Mouse (Mus musculus) C2C12 (cell line): Measurements from ENCODE around the gene Gse1.

Experiments used
- CEBPB ChIP-seq: IDR thresholded peaks from one replicate; pipeline ENCODE4 v1.6.1; 2011; ENCODE audit warnings: low read depth, mild to moderate bottlenecking, control low read depth, moderate library complexity
- CTCF ChIP-seq: IDR thresholded peaks from one replicate; pipeline ENCODE4 v1.5.1; 2011; ENCODE audit not compliant: control insufficient read depth, insufficient read depth, insufficient read length
- FOSL1 ChIP-seq: IDR thresholded peaks from one replicate; pipeline ENCODE4 v1.8.0; 2011; ENCODE audit warnings: mild to moderate bottlenecking, low read length; ENCODE audit not compliant: poor library complexity, insufficient read depth, severe bottlenecking
- MAX ChIP-seq: IDR thresholded peaks from one replicate; pipeline ENCODE4 v1.6.1; 2011; ENCODE audit warnings: mild to moderate bottlenecking, control low read depth
- MYOD1 ChIP-seq: IDR thresholded peaks from one replicate; pipeline ENCODE4 v1.6.1; 2011; ENCODE audit warnings: low read depth; ENCODE audit not compliant: control insufficient read depth, insufficient read length
- MYOG ChIP-seq: IDR thresholded peaks from one replicate; pipeline ENCODE4 v1.6.1; 2011; ENCODE audit not compliant: control insufficient read depth, insufficient read length; ENCODE audit errors: extremely low read depth
- USF1 ChIP-seq: IDR thresholded peaks from one replicate; pipeline ENCODE4 v1.6.1; 2011; ENCODE audit warnings: low read depth, mild to moderate bottlenecking, control low read depth, moderate library complexity

DNA sequence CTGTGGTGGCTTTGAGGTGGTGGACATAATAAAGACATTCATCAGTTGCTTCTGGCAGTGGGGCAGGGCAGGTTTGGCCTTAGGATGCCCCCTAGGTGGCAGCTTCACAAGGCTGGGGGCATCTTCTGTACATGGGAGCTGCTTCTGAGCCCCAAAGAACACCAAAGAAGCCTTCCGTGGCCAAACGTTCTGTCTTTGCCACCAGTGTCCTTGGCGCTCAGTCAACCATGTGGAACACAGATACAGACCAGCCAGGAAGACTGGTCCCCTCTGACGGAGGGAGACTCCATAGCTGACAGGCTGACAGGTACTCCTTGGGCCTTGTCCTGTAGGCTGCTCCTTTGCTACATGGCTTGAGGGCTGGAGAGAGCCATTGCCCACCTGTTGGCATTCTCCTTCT, 45.2 kb downstream of the Gse1 start:
- TF ChIP-seq CTCF (no peak), USF1 (no peak), MAX (no peak), MYOG (no peak), MYOD1 (no peak), FOSL1 (no peak), CEBPB (no peak)
